Mouse (Mus musculus) lung, adult 2 months (tissue): Measurements from ENCODE around the gene Gm20816. TPM values are rescaled to one million over a fixed set of nuclear protein-coding genes. Genes with fewer than 3 reads are reported as not detected.
"Not testable (repeated sequence)": the region's sequence is repeated elsewhere in the genome, so short reads cannot be mapped to it uniquely, and the experiment has no call there.

Source experiments
- DNase-seq: peaks from one replicate; pipeline ENCODE4 v3.0.0; 2022
- H3K4me1 ChIP-seq: fragments of 200-500 bp; 2 replicates; pipeline ENCODE4 v1.6.1; 2011; ENCODE audit warnings: low read length; ENCODE audit not compliant: control insufficient read depth, insufficient read depth
- H3K4me3 ChIP-seq: fragments of 200-500 bp; replicated peaks from 2 replicates; pipeline ENCODE3; 2011; ENCODE audit warnings: low read depth, mild to moderate bottlenecking, control low read depth, low read length; ENCODE audit errors: extremely low read depth
- WGBS: fragments of 180-500 bp; shearing (Covaris S2); methylation state at CpG from one replicate; pipeline ENCODE4 v1.1.7; 2018; 5-methylcytosine and 5-hydroxymethylcytosine counted together
- polyA plus RNA-seq: library from polyadenylated mRNA; depleted of rRNA; stranded (reverse); fragments of >200 nt; gene quantifications from 2 replicates; pipeline ENCODE4 v1.2.3, GENCODE M21; 2012; rRNA removed

The Gm20816 gene
- not detected in 2 replicates for polyA plus RNA-seq

GRCm38 (mm10) chrY:68537655-68538054, at the start of gene Gm20816:
Gm20816 (plus strand) TSS chrY:68537955.
- no CpG with 5 or more reads among the region's 3 CpGs for WGBS
- not testable (repeated sequence) for H3K4me1 ChIP-seq, DNase-seq, H3K4me3 ChIP-seq

Other genes starting within 250 kb of the Gm20816 start
- gene Gm20937, start 243.1 kb upstream of the Gm20816 start, polyA plus RNA-seq: not detected in 2 replicates